Mouse (Mus musculus) bone marrow, adult 2 months (tissue): ENCODE measurements around the gene Zfp28.

Experiments
- CTCF ChIP-seq: fragments of 200-500 bp; IDR thresholded peaks from 2 replicates; pipeline ENCODE4 v1.5.1; 2011; ENCODE audit warnings: low read length, control low read depth; ENCODE audit not compliant: control insufficient read depth, insufficient read depth
- POLR2A ChIP-seq: fragments of 200-500 bp; IDR thresholded peaks from 2 replicates; pipeline ENCODE4 v1.6.1; 2011; ENCODE audit warnings: low read depth, mild to moderate bottlenecking, control low read depth, low read length, borderline replicate concordance; ENCODE audit not compliant: control insufficient read depth

GRCm38 (mm10) chr7:6367185-6367584 is 15.9 kb upstream of the Zfp28 start:
- no peak for TF ChIP-seq CTCF
- TF ChIP-seq POLR2A: no peak
